Mouse (Mus musculus) large intestine, adult 2 months (tissue): Measurements from ENCODE around the gene 1700012P22Rik. TPM values are rescaled to one million over a fixed set of nuclear protein-coding genes. Genes with fewer than 3 reads are reported as not detected.

ENCODE experiments used
- DNase-seq: peaks from one replicate; pipeline ENCODE4 v3.0.0-alpha.2; 2012; ENCODE audit warnings: low read depth, low spot score
- WGBS: fragments of 180-500 bp; shearing (Covaris S2); methylation state at CpG from one replicate; pipeline ENCODE4 v1.1.7; 2018; 5-methylcytosine and 5-hydroxymethylcytosine counted together
- polyA plus RNA-seq: library from polyadenylated mRNA; depleted of rRNA; stranded (reverse); fragments of >200 nt; gene quantifications from 2 replicates; pipeline ENCODE4 v1.2.3, GENCODE M21; 2012; rRNA removed

The 1700012P22Rik gene
- not detected in 2 replicates for polyA plus RNA-seq

DNA sequence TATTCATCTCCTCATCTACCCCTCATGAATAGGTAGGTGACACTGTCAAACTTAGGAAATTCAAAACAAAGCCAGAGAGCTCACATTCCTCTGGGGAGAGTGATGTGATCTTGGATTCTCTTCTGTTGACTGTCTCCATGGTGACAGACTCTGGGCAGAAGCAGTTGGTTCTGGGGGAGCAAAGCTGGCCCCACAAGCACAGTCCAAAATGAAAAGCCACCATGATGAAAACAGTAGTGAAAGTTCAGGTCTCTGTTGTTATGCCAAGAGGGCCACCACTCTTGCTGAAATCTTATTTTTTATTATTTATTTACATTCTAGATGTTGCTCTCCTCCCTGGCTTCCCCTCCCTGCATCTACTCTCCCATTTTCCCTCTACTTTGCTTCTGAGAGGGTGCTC, at the start of gene 1700012P22Rik:
Gene 1700012P22Rik (minus strand): TSS at position 101 of the 400 bp plus-strand sequence.
- DNase-seq = no peak

DNA sequence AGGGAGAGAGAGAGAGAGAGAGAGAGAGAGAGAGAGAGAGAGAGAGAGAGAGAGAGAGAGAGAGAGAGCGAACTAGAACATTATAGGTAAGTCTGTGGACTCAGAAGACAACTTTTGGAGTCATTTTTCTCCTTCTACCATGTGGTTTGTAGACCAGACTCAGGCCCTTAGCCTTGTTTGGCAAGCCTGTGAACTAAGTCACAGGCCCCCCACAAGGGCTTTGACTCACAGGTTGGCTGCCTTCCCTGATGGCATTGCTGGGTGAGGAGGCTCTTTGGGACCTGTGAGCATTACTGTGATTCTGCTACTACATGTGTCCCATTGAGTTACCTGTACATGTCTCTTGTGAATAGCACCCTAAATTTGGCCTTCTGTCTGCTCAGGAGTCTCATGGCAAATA, 29.5 kb upstream of the 1700012P22Rik start:
- WGBS = 77% methylated on average over 1 of the region's 1 CpGs
- no peak for DNase-seq

DNA sequence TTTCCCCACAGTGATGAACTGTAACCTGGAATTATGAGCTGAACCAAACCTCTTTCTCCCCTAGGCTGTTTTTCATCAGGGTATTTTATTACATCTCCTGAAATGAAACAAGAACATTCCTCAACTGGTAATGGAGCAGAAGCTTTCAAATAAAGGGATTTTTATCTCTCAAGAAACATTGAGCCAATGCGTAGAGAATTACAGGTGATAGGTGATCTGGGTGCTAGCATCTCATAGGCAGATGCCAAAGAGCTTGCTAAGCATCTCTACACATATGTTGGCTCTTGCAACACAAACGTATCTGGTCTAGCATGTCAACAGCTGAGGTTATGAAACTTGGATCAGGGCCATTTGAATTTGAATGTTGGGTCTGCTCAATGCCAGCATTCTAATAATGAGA, 26.6 kb upstream of the 1700012P22Rik start:
- no peak for DNase-seq
- WGBS = 69% methylated on average over 2 of the region's 2 CpGs

DNA sequence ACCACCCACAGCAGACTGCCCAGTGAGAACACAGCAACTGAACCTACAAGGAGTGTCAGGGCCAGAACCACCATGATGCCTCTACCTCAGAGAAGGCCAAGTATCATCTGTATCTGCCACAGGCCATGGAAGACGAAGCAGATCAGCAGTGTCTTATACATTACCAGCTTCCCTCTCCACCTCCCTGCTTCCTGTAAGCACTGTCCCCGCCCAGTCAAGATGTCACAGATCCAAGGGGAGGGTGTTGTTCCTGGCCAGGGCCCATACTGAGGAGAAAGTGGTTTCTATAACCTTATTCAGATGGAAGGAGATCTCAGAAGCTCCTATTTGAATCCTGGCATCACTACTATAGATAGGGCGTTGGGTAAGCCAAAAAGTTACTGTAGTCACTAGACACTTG, 25.1 kb upstream of the 1700012P22Rik start, which contains the start of gene Aadacl3:
Gene Aadacl3 (minus strand): TSS at position 101 of the 400 bp plus-strand sequence.
- 63% methylated on average over 3 of the region's 3 CpGs for WGBS
- DNase-seq = no peak

DNA sequence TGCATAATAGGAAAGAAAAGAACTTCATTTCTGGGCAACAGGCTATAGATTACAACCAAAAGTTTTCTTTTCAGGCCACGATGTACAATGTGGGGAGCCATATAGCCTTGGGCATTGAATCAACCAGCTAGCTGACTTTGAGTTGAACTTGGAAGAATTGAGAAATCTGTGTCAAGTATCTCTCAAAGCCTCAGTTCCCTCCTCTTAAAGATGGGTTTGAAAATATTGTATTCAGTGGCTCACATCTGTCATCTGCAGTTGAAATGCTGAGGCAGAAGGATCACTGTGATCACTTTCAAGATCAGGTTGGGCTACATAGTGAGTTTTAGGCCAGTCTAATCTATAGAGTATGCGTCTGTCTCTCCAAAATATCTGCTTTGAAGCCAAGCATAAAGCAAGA, 14.6 kb upstream of the 1700012P22Rik start, which contains the start of gene Gm9944:
Gene Gm9944 (minus strand): TSS at position 101 of the 400 bp plus-strand sequence.
- DNase-seq = no peak
- WGBS = 82% methylated on average over 2 of the region's 2 CpGs

DNA sequence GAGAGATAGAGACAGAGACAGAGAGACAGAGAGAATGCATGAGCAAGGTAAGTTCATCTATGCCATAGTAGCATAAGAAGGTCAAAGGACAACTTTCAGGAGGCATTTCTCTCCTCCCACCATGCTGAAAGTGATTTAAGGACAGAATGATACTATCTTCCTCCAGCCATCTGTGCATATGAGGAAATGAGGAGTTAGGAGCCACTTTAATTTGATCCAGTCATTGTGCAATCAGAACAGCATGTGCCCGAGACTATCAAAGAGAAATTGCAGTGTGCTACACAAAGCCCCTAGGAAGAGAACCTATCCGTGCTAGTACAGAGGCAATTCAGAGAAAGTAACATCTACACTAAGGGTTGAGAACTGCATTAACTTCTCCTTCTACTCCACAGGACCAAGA, 10.0 kb upstream of the 1700012P22Rik start:
- WGBS = 51% methylated on average over 2 of the region's 2 CpGs
- no peak for DNase-seq

DNA sequence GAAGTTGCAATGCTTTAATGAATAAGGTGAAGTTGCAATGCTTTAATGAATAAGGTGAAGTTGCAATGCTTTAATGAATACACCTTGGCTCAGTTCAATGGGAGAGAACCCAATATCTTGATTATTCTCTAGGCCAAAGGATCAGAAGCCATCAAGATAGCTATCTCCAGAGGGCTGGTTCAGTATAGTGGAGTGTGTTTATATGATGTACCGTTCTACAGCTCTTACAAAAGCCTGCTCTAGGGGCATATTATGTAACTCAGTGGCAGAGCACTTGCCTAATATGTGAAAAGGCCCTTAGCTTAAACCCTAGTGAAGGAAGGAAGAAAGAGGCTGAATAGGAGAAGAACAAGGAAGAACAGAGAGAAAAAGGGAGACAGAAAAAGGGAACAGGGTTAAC, 3.0 kb upstream of the 1700012P22Rik start:
- no peak for DNase-seq
- WGBS = 59% methylated on average over 1 of the region's 1 CpGs

DNA sequence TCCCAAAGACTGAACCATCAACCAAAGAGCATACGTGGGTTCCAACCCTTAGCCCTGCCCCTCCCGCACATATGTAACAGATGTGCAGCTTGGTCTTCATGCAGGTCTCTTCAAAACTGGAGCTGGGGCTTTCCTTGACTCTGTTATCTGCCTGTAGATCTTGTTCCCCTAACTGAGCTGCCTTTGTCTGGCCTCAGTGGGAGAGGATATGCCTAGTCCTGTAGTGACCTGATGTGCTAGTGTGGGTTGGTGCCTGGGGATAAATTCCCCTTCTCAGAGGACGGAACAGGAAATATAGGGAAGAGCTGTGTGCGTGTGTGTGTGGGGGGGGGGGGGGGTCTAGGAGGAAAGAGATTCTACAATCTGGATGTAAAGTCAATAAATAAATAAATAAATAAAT, 2.5 kb upstream of the 1700012P22Rik start:
- no peak for DNase-seq
- 95% methylated on average over 4 of the region's 4 CpGs for WGBS

DNA sequence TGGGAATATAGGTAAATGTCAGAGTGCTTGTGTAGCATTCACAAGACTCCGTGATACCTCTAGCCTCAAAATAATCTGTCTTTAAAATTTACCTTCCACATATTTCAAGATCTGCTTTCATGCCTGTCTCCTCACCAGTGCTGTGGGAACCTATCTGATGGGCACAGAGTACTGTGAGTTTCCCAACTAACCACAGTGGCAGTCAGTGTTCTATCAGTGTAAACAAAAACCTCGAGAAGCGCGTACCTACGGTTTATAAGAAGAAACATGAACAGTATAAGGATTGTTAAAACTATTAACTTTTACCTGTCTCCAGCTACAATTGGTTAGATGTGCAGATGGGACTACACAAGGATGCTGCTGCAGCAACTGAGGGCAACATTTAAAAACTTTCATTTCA, 5.4 kb downstream of the 1700012P22Rik start:
- DNase-seq = no peak
- 82% methylated on average over 5 of the region's 5 CpGs for WGBS

DNA sequence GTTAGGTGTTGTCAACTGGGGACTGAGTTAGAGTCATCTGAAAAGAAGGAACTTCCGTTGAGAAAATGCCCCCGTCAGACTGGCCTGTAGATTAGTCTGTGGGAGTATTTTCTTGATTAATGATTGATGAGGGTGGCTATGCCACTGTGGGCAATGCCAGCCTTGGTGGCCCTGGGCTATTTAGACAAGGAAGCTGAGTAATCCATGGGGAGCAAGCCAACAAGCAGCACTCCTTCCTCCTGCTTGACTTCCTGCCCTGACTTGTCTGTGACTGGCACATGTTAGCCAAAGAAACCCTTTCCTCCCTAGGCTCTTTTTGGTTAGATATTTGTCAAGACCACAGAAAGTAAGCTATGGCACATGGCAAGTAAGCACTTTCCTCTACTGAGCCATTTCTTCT, 7.8 kb downstream of the 1700012P22Rik start:
- DNase-seq = no peak
- WGBS = 52% methylated on average over 2 of the region's 2 CpGs

DNA sequence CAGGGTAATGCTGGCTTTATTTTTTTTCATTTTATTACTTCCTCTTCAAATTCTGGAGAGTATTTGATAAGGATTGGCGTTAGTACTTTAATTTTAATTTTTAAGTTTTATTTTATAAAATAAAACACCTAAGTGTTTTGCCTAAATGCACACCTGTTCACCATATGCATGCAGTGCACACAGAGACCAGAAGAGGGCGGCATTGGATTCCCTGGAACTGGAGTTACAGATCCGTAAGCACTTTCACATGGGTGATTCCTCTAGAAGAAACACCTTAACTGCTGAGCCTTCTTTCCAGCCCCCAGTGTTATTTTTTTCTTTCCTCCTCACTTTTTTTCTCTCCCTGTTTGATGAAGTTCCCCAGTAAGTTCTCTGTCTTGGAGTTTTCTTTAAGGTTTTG, 9.7 kb downstream of the 1700012P22Rik start:
- no peak for DNase-seq
- 23% methylated on average over 3 of the region's 3 CpGs for WGBS

DNA sequence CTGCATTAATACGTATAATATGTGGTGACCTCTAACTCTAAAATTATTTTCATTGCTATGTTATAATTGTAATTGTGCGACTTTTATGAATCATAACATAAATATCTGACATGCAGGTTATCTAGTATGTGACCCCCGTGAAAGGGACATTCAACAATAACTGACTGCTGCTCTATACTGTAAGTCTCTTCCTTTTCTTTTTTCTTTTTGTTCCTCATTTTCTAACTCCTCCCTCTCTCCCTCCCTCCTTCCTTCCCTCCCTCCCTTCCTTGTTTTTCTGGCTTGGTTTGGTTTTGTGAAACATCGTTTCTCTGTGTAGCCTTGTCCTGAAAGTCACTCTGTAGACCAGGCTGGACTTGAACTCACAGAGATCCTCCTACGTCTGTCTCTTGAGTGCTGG, 14.0 kb downstream of the 1700012P22Rik start:
- DNase-seq = no peak
- 66% methylated on average over 5 of the region's 5 CpGs for WGBS

DNA sequence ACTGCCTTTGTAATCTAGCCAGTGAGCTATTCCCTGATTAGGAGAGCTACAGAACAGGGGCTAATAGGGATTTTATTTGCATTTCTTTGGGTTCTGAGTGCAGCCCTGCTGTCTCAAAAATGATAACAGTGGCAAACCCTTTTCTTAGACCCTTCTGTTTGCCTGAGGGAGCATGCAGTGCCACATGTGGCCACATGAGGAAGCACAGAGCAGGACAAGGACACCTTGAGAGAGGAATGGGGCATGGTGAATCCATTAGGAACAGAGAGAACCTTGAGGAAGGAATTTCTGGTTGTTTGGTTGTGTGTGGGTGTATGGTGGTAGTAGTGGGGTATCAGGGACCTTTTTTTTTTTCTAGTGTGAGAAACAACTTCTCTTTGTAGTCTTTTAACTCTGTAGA, 17.9 kb downstream of the 1700012P22Rik start:
- DNase-seq = no peak

DNA sequence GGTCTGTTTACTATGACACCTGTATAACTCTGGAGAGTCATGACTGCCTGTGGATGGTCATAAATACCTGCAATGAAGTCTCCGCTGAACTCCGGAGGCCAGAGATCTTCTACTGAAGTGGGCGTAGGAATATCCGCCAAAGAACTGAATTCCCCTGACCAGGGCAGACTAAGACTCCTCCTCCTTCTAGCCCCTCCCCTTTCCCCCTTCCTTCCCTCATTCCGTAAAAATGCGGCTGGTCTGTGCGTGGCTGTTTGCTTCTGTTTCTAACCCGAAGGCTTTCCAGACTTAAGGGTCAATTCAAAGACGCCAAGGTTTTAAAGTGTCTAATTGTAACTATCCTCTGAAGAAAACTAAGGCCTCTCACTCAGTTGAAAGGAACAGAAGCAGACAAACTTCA, 30.3 kb downstream of the 1700012P22Rik start, which contains the start of gene Pramef12:
Gene Pramef12 (minus strand): TSS at position 175 of the 400 bp plus-strand sequence.
- no peak for DNase-seq
- 64% methylated on average over 9 of the region's 9 CpGs for WGBS

DNA sequence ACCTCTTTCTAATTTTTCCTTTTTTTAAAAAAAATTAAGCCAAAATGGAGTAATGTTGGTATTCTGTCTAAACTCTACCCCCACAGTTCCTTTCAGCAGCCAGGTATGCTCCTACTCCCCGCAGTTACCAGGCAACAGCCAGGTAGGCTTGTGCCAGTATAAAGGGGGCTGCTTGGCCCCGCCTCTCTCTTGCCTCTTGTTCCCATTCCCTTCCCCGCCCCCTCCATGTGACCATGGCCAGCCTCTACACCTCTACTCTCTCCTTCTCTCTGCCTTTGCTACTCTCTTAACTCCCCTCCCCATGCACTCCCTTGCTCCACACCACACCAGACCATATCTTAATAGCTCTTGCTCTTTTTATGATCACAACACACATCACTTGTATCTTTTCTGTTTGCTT, 32.3 kb downstream of the 1700012P22Rik start:
- WGBS = 86% methylated on average over 3 of the region's 3 CpGs
- no peak for DNase-seq

DNA sequence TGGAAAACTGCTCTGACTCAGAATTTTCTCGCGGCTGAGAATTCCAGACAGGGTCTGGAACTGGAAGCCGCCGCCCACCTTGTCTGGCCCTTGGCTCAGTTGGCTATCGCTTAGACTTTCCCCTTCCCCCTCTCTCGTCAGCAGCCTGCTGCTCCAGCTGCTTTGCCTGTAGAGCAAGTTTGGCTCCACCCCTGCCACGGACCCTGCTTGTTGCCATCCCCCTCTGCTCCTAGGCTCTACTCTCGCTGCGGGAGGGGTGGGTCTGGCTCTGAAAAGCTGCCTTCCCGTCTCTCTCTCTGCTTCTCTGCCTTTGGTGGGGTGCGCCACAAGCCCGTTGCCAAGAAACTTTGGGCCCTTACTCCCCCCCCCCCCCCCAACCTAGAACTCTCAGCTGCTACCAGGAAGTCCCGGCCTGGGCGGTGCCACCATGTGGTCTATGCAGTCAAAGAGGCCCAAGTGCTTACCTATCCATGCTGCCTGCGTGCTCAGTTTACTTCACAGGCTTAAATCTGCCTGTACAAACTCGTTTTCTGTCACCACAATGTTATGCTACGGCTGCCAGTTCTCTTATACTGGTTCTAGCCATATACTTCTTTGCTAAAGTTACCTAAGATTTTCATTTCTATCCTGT, 34.0 kb downstream of the 1700012P22Rik start:
- peak; percentile 8 for DNase-seq

DNA sequence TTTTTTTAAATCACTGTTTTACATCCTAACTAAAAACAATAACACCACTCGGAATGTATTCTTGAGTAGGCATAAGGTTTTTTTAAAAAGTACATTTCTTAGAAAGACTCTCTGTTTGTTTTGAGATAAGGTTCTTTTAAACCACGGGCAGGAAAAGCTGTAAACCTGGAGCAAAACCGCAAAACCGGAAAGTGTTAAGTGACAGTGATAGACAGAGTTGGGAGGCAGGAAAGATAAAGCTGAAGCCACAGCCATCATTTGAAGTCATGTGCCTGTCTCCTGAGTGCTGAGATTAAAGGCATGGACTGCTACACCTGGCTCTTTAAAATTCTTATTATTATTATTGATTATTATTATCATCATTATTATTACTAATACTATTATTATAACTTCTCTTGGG, 35.9 kb downstream of the 1700012P22Rik start:
- DNase-seq = no peak
- WGBS = 10% methylated on average over 4 of the region's 4 CpGs

More for the DNA sequence above, 34.0 kb downstream of the 1700012P22Rik start:
- 2% methylated on average over 17 of the region's 17 CpGs for WGBS

DNA sequence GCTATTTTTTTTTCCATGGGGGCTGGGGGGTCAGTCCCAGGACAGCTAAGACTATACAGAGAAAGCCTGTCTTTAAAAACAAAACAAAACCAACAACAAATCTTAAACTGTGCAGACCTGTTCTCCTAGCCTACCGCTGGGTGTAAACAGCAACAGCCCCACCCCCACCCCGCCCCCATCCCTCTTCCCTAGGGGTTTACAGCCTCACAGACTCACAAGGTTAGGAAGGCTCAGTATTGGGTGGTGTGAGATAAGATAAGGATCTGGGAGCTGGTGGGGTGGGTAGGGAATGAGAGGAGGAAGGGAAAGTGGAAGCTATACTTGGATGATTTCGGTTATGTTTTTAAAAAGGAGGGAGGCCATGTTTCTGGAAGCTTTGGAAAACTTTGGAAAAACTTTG, 42.3 kb downstream of the 1700012P22Rik start:
- WGBS = 22% methylated on average over 3 of the region's 3 CpGs

DNA sequence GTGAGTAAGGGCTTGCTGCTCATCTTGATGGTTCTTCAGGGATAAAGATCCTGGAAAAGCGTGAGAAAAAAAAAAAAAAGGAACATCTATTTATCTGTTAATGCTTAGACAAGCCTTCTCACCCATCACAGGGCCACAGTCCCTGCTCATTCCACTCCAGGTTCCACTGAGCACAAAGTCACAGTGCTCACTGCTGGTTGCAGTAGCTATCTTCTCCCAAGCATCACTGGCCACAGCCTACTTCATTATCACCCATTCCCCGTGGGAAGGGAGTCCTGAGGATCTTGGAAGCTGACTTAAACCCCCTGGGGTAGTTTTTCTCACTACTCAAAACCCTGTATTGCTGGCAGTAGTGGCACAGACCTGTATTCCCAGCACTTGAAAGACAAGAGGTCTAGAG, 60.7 kb downstream of the 1700012P22Rik start, which contains the start of gene Pramef20:
Gene Pramef20 (minus strand): TSS at position 23 of the 400 bp plus-strand sequence.
- 38% methylated on average over 2 of the region's 2 CpGs for WGBS
- no peak for DNase-seq

More for the DNA sequence above, 42.3 kb downstream of the 1700012P22Rik start:
- DNase-seq = no peak
